Mouse (Mus musculus): ENCODE data around the gene Iscu. TPM values are rescaled to one million over a fixed set of nuclear protein-coding genes. Genes with fewer than 3 reads are reported as not detected.

Gene Iscu
- polyA plus RNA-seq, 1 experiment: 56.2 TPM

GRCm38 (mm10) chr5:113812638-113813037 lies 40.1 kb downstream of the Iscu start:
- Histone ChIP-seq H3K4me3 (replicated peaks) (no peak overlapping the region), H3K36me3 (replicated peaks; ENCODE audit: low read length) (no peaks in the 10 kb centered on the region), H3K4me1 (peaks cover 43% of the 10 kb centered on the region), H3K27me3 (replicated peaks) (peaks cover 19% of the 10 kb centered on the region), H3K9me3 (no peaks in the 10 kb centered on the region; the same call in 1 of the 2 replicates)
- TF ChIP-seq GATA1 (IDR thresholded peaks at IDR 0.05; ENCODE audit: borderline replicate concordance, low read length) (no peak), FLI1 (IDR thresholded peaks at IDR 0.05; ENCODE audit: low read length) (no peak)

- TF ChIP-seq GATA1 (IDR thresholded peaks at IDR 0.05; ENCODE audit: borderline replicate concordance, low read length) (no peak), FLI1 (IDR thresholded peaks at IDR 0.05; ENCODE audit: low read length) (no peak)
- H3K36me3 ChIP-seq (replicated peaks; ENCODE audit: low read length): peaks cover 2% of the 10 kb centered on the region
- peaks cover 12% of the 10 kb centered on the region for H3K27me3 ChIP-seq (replicated peaks)
- no peak overlapping the region for H3K4me3 ChIP-seq (replicated peaks)
- H3K9me3 ChIP-seq: no peaks in the 10 kb centered on the region; the same call in 1 of the 2 replicates
- peaks cover 35% of the 10 kb centered on the region for H3K4me1 ChIP-seq
Observed at GRCm38 (mm10) chr5:113813608-113814007, 41.1 kb downstream of the Iscu start.

DNA sequence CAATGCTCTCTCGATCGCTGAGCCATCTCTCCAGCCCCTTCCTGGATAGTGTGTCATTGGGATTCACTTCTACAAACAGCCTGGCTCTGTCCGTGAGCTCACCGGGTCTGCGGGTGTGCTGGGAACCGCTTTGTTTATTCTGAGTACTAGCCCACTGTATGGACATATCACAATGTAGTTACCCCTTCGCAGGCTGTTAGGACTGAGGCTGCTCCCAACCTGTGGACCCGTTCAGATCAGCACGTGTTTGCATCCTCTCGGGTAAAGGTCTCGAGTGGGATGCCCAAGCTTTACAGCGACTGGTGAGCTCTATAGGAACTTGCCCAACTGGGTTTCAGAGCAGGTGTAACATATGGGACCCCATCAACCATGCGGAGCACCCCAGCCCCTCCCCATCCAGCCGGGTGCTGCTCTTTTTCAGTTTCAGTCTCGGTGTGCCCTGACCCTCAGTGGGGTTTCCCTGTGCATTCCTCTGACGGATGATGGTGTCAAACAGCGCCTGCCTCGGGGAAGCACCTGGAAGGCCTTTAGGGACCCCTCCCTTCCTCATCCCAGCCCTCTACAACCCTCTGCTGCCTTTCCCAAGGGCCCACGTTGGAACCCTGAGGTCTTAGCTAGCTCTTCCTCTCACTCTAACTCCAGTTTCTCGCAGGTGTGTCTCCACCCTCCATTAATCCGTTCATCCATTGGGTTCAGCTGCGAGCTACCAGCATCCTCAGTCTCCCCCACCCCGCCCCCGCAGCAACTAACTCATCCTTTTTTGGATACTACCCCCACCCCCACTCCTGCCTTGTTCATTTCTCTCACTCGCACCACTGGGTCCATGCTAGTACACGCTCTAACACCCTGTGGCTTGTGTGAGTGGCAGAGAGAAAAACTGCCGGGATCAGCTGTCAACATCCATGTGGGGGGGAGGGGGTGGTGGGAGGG lies 41.8 kb downstream of the Iscu start:
- TF ChIP-seq GATA1 (IDR thresholded peaks at IDR 0.05; ENCODE audit: borderline replicate concordance, low read length): no peak
- TF ChIP-seq FLI1 (IDR thresholded peaks at IDR 0.05; ENCODE audit: low read length): no peak
- Histone ChIP-seq H3K9me3 (no peaks in the 10 kb centered on the region; the same call in 1 of the 2 replicates), H3K36me3 (replicated peaks; ENCODE audit: low read length) (peaks cover 10% of the 10 kb centered on the region), H3K27me3 (replicated peaks) (peaks cover 8% of the 10 kb centered on the region), H3K4me1 (peaks cover 35% of the 10 kb centered on the region), H3K4me3 (replicated peaks) (no peak overlapping the region)

GRCm38 (mm10) chr5:113815041-113815389 lies 42.5 kb downstream of the Iscu start:
- TF ChIP-seq FLI1 (IDR thresholded peaks at IDR 0.05; ENCODE audit: low read length) (no peak), GATA1 (IDR thresholded peaks at IDR 0.05; ENCODE audit: borderline replicate concordance, low read length) (no peak)
- Histone ChIP-seq H3K4me1 (peaks cover 35% of the 10 kb centered on the region), H3K9me3 (no peaks in the 10 kb centered on the region; the same call in 1 of the 2 replicates), H3K27me3 (replicated peaks) (peaks cover 7% of the 10 kb centered on the region), H3K36me3 (replicated peaks; ENCODE audit: low read length) (peaks cover 10% of the 10 kb centered on the region), H3K4me3 (replicated peaks) (no peak overlapping the region)

DNA sequence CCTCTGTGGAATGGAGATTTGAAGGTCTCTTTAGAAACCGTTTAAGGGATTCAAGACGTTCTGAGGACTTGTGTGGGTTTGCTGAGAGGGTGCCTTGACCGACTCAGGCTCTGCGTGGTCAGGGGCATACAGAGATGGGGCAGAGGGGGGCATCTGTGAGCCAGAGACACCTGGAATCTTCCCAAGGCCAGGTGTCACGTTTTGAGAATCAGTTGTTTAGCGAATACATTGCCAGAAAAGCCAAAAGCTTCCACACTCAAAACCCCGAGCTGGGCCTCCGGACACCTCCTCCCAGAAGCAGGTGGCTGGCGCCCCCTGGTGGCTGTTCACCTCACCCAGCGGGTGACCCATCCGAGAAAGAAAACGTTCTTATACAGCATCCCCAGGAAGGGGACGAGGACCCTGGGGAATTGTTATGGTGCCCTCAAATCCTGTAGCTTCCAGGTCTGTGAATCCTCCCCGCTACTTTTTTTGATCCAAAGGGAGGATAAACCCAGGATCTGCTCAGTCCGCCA lies 43.1 kb downstream of the Iscu start:
- H3K4me3 ChIP-seq (replicated peaks): peak overlapping the region; percentile 65
- peaks cover 7% of the 10 kb centered on the region for H3K27me3 ChIP-seq (replicated peaks)
- peaks cover 35% of the 10 kb centered on the region for H3K4me1 ChIP-seq
- no peaks in the 10 kb centered on the region; the same call in 1 of the 2 replicates for H3K9me3 ChIP-seq
- TF ChIP-seq FLI1 (IDR thresholded peaks at IDR 0.05; ENCODE audit: low read length) (no peak), GATA1 (IDR thresholded peaks at IDR 0.05; ENCODE audit: borderline replicate concordance, low read length) (no peak)
- peaks cover 10% of the 10 kb centered on the region for H3K36me3 ChIP-seq (replicated peaks; ENCODE audit: low read length)

GRCm38 (mm10) chr5:113818572-113818971 lies 46.0 kb downstream of the Iscu start:
- Histone ChIP-seq H3K36me3 (replicated peaks; ENCODE audit: low read length) (peaks cover 13% of the 10 kb centered on the region), H3K4me1 (peaks cover 26% of the 10 kb centered on the region), H3K9me3 (no peaks in the 10 kb centered on the region), H3K27me3 (replicated peaks) (peaks cover 5% of the 10 kb centered on the region), H3K4me3 (replicated peaks) (no peak overlapping the region)
- TF ChIP-seq GATA1 (IDR thresholded peaks at IDR 0.05; ENCODE audit: borderline replicate concordance, low read length) (no peak), FLI1 (IDR thresholded peaks at IDR 0.05; ENCODE audit: low read length) (no peak)

GRCm38 (mm10) chr5:113824228-113824627 lies 51.7 kb downstream of the Iscu start:
- Histone ChIP-seq H3K4me3 (replicated peaks) (no peak overlapping the region), H3K4me1 (peaks cover 40% of the 10 kb centered on the region), H3K36me3 (replicated peaks; ENCODE audit: low read length) (peaks cover 4% of the 10 kb centered on the region), H3K27me3 (replicated peaks) (peaks cover 29% of the 10 kb centered on the region), H3K9me3 (no peaks in the 10 kb centered on the region)
- TF ChIP-seq FLI1 (IDR thresholded peaks at IDR 0.05; ENCODE audit: low read length) (no peak), GATA1 (IDR thresholded peaks at IDR 0.05; ENCODE audit: borderline replicate concordance, low read length) (no peak)

DNA sequence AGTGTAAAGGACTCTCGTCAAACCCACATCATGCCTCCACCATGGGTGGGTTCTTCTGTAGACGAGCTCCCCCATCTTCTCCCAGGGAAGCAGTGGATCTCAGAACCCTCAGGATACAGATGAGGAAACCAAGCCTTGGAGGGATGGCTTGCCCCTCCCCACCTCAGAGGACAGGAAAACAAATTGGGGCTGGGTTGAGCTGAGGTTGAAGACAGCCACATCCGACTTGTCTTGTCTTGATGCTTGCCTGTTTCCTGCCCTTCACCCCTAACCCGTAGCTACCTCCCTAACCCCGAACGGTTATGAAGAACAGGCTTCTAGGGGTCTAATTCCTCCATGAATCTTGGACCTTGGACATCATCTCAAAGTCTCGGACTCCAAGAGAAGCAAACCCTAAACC lies 53.0 kb downstream of the Iscu start:
- Histone ChIP-seq H3K4me3 (replicated peaks) (peak overlapping the region; percentile 46), H3K4me1 (peaks cover 49% of the 10 kb centered on the region)

DNA sequence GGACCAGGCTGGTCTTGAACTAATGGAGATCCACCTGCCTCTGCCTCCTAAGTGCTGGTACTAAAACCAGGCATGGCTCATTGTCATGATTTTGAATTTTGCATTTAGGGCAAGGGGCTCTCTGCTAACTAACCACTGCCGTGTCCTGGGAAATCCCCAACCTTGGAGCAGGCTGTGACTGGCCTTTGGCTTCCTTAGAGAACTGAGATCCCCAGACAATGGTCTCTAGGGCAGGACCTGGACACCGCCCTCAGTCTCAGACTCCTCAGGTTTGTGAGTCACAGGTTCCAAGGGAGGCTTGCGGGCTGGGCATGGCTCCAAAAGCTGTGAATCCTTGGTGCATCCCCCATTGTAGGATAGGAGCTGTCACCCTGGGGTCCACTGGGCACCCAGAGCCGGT lies 54.1 kb downstream of the Iscu start:
- TF ChIP-seq GATA1 (IDR thresholded peaks at IDR 0.05; ENCODE audit: borderline replicate concordance, low read length): no peak
- Histone ChIP-seq H3K27me3 (replicated peaks) (peaks cover 31% of the 10 kb centered on the region), H3K4me3 (replicated peaks) (no peak overlapping the region), H3K9me3 (no peaks in the 10 kb centered on the region), H3K4me1 (peaks cover 57% of the 10 kb centered on the region), H3K36me3 (replicated peaks; ENCODE audit: low read length) (peaks cover 3% of the 10 kb centered on the region)

More for the DNA sequence above, 53.0 kb downstream of the Iscu start:
- Histone ChIP-seq H3K36me3 (replicated peaks; ENCODE audit: low read length) (peaks cover 3% of the 10 kb centered on the region), H3K27me3 (replicated peaks) (peaks cover 29% of the 10 kb centered on the region), H3K9me3 (no peaks in the 10 kb centered on the region)
- no peak for TF ChIP-seq FLI1 (IDR thresholded peaks at IDR 0.05; ENCODE audit: low read length)
- no peak for TF ChIP-seq GATA1 (IDR thresholded peaks at IDR 0.05; ENCODE audit: borderline replicate concordance, low read length)

Other genes with a start within 250 kb of the Iscu start
- 4.3 TPM in 1 of 2 replicates, not detected in the other for gene Cmklr1, start 122.3 kb upstream of the Iscu start, polyA plus RNA-seq (2012; ENCODE audit: insufficient read depth, low replicate concordance)
- not detected in 2 replicates for gene 1700069L16Rik, start 48.0 kb upstream of the Iscu start, polyA plus RNA-seq (2012; ENCODE audit: insufficient read depth, low replicate concordance)
- gene Ficd, start 36.9 kb upstream of the Iscu start, polyA plus RNA-seq (2012; ENCODE audit: insufficient read depth, low replicate concordance): 1.2 and 2.4 TPM in 2 replicates
- 9.0 and 14.3 TPM in 2 replicates for gene Sart3, start 238 bp upstream of the Iscu start, polyA plus RNA-seq (2012; ENCODE audit: insufficient read depth, low replicate concordance)
- gene Tmem119, start 27.8 kb downstream of the Iscu start, polyA plus RNA-seq (2012; ENCODE audit: insufficient read depth, low replicate concordance): 4.0 TPM in 1 of 2 replicates, not detected in the other
- gene Selplg, start 59.9 kb downstream of the Iscu start, polyA plus RNA-seq (2012; ENCODE audit: insufficient read depth, low replicate concordance): 39.4 and 167 TPM in 2 replicates
- gene Coro1c, start 136.0 kb downstream of the Iscu start, polyA plus RNA-seq (2012; ENCODE audit: insufficient read depth, low replicate concordance): 132 and 208 TPM in 2 replicates
- gene Ssh1, start 221.1 kb downstream of the Iscu start, polyA plus RNA-seq (2012; ENCODE audit: insufficient read depth, low replicate concordance): 2.9 and 3.9 TPM in 2 replicates
- gene Dao, start 231.0 kb downstream of the Iscu start, polyA plus RNA-seq (2012; ENCODE audit: insufficient read depth, low replicate concordance): not detected in 2 replicates

Measured in megakaryocyte, embryonic 14.5 days (primary cell).